Mouse (Mus musculus): ENCODE data around the gene Gm21897. TPM values are rescaled to one million over a fixed set of nuclear protein-coding genes. Genes with fewer than 3 reads are reported as not detected.

Gm21897 gene
- polyA plus RNA-seq, 1 experiment from 2014 or later: not detected

DNA sequence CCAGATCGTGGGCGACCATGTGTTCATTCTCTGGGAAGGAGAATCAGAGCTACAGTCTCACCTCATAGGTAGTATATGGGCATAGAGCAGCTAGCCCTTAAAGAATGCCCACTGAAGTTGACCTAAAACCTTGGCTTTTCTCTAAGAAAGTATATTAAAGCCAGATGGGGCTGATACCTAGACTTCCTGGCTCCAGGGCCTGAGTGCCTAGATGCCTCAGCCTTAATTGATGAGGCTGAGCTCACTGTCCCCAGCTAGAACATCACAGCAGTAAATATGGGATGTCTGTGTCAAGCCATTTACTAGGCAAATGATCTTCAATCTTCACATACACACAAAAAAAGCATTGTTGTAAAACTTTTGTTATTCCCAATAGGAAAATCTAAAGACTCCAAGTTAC, 32.1 kb downstream of the Gm21897 start:
- Histone ChIP-seq H3K36me3 (ENCODE audit: control insufficient read depth, insufficient read depth, low read length) (no peaks in the 10 kb centered on the region), H3K4me1 (ENCODE audit: control insufficient read depth, insufficient read depth, low read length) (no peaks in the 10 kb centered on the region), H3K9me3 (ENCODE audit: control insufficient read depth, low read depth, low read length) (no peaks in the 10 kb centered on the region), H3K27me3 (ENCODE audit: control insufficient read depth, insufficient read depth, low read length) (no peaks in the 10 kb centered on the region), H3K4me2 (replicated peaks; ENCODE audit: low read depth, low read length) (no peak overlapping the region), H3K4me3 (ENCODE audit: low read depth, low read length) (no peak overlapping the region), H3K27ac (ENCODE audit: low read length) (no peak overlapping the region), H3K9ac (replicated peaks; ENCODE audit: low read depth, low read length) (no peak overlapping the region)
- ATAC-seq (ENCODE audit: insufficient number of reproducible peaks, insufficient read depth, low FRiP score, low read depth): no peak
- WGBS: 84% methylated on average over 2 of the region's 2 CpGs

DNA sequence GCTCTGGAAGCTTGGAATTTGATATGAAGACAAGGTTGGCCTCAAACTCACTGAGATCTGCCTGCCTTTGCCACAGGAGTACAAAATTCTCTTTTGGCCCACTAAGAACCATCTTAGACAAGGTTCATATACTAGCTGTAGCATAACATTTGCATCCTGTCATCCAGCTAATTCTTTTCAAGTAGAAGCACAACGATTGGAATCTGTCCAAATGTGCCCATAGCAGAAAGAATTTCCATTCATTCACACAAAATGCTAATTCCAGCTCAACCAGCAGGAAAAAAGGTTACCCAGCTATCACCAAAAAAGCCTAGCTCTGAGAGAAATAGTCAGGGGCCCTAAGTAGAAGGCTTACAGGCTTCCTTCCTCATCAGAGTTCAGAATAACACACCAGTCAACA, 34.0 kb downstream of the Gm21897 start:
- Histone ChIP-seq H3K9ac (replicated peaks; ENCODE audit: low read depth, low read length) (no peak overlapping the region), H3K27ac (ENCODE audit: low read length) (no peak overlapping the region), H3K4me1 (ENCODE audit: control insufficient read depth, insufficient read depth, low read length) (no peaks in the 10 kb centered on the region), H3K9me3 (ENCODE audit: control insufficient read depth, low read depth, low read length) (no peaks in the 10 kb centered on the region), H3K27me3 (ENCODE audit: control insufficient read depth, insufficient read depth, low read length) (no peaks in the 10 kb centered on the region), H3K36me3 (ENCODE audit: control insufficient read depth, insufficient read depth, low read length) (no peaks in the 10 kb centered on the region), H3K4me3 (ENCODE audit: low read depth, low read length) (no peak overlapping the region), H3K4me2 (replicated peaks; ENCODE audit: low read depth, low read length) (no peak overlapping the region)
- 53% methylated on average over 1 of the region's 1 CpGs for WGBS
- ATAC-seq (ENCODE audit: insufficient number of reproducible peaks, insufficient read depth, low FRiP score, low read depth): no peak

DNA sequence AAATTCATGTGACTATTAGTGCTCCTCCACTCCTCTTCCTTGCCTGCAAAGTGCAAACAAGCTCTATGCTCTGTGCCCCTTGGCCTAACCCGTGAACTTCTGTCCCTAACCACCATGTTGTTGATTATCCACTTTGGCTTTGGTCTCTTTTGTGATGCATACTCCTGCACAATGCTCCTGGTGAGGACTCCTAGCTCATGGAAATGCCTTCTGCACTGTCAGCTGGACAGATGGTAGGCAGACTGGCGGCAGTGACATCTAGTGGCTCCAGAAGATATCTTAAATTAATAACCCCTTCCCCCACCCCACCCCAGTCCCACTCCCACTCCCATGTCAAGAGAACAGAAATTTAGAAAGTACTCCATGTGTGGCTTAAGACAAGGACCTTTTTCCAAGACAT, 35.1 kb downstream of the Gm21897 start:
- no peak overlapping the region for H3K4me3 ChIP-seq (ENCODE audit: low read depth, low read length)
- 60% methylated on average over 2 of the region's 2 CpGs for WGBS
- H3K4me2 ChIP-seq (replicated peaks; ENCODE audit: low read depth, low read length): no peak overlapping the region
- no peaks in the 10 kb centered on the region for H3K27me3 ChIP-seq (ENCODE audit: control insufficient read depth, insufficient read depth, low read length)
- H3K36me3 ChIP-seq (ENCODE audit: control insufficient read depth, insufficient read depth, low read length): no peaks in the 10 kb centered on the region
- H3K9me3 ChIP-seq (ENCODE audit: control insufficient read depth, low read depth, low read length): no peaks in the 10 kb centered on the region
- no peak overlapping the region for H3K27ac ChIP-seq (ENCODE audit: low read length)
- no peak for ATAC-seq (ENCODE audit: insufficient number of reproducible peaks, insufficient read depth, low FRiP score, low read depth)
- H3K9ac ChIP-seq (replicated peaks; ENCODE audit: low read depth, low read length): no peak overlapping the region
- H3K4me1 ChIP-seq (ENCODE audit: control insufficient read depth, insufficient read depth, low read length): no peaks in the 10 kb centered on the region

DNA sequence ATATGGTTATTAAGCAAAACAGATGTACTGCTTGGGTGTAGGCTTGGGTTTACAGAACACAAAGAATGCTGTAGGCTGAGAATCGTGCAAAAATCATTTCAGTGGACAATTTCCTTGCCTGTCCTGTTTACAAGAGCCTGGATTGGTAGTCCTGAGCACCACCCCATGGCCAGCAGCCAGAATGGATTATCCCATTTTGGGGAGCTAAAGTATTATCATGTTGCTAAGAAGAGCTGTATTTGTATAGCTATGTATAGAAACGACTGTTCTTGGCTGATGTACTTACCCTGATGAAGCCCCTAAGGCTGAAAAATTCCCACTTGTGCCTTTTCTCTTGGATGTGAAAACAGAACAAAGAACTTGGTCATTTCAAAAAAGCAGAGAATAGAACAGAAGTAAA, 37.6 kb downstream of the Gm21897 start:
- Histone ChIP-seq H3K27me3 (ENCODE audit: control insufficient read depth, insufficient read depth, low read length) (no peaks in the 10 kb centered on the region), H3K4me1 (ENCODE audit: control insufficient read depth, insufficient read depth, low read length) (no peaks in the 10 kb centered on the region), H3K27ac (ENCODE audit: low read length) (0 out of 2 replicates have a peak overlapping the region, but pooled peaks have one; percentile 11), H3K4me2 (replicated peaks; ENCODE audit: low read depth, low read length) (no peak overlapping the region), H3K9me3 (ENCODE audit: control insufficient read depth, low read depth, low read length) (no peaks in the 10 kb centered on the region), H3K36me3 (ENCODE audit: control insufficient read depth, insufficient read depth, low read length) (no peaks in the 10 kb centered on the region), H3K9ac (replicated peaks; ENCODE audit: low read depth, low read length) (no peak overlapping the region), H3K4me3 (ENCODE audit: low read depth, low read length) (no peak overlapping the region)
- ATAC-seq (ENCODE audit: insufficient number of reproducible peaks, insufficient read depth, low FRiP score, low read depth): peak; percentile 37; the same call in 1 of the 2 replicates
- 35% methylated on average over 2 of the region's 2 CpGs for WGBS

DNA sequence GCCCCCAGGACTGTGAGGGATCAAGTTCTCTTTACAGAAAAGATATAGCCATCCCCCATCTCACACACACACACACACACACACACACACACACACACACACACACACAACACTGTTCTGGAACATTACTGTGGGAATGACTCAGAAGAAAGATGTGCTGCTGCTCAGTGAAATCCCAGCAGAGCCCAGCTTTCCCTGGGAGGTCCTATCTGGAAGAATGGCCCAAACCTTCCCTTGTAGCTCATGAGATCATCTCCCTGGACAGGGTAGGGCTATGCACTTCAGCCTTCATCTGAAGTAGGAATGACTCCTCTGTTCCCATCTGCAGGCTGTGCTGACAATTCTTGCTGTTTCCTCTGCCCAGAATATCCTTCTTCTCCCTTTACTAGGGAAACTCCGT, 38.1 kb downstream of the Gm21897 start:
- ATAC-seq (ENCODE audit: insufficient number of reproducible peaks, insufficient read depth, low FRiP score, low read depth): peak; percentile 28; the same call in 1 of the 2 replicates
- H3K27ac ChIP-seq (ENCODE audit: low read length): peak overlapping the region; percentile 11; the same call in 1 of the 2 replicates
- 86% methylated on average over 1 of the region's 1 CpGs for WGBS
- H3K36me3 ChIP-seq (ENCODE audit: control insufficient read depth, insufficient read depth, low read length): no peaks in the 10 kb centered on the region
- no peaks in the 10 kb centered on the region for H3K4me1 ChIP-seq (ENCODE audit: control insufficient read depth, insufficient read depth, low read length)
- no peaks in the 10 kb centered on the region for H3K27me3 ChIP-seq (ENCODE audit: control insufficient read depth, insufficient read depth, low read length)
- H3K4me3 ChIP-seq (ENCODE audit: low read depth, low read length): no peak overlapping the region
- H3K9me3 ChIP-seq (ENCODE audit: control insufficient read depth, low read depth, low read length): no peaks in the 10 kb centered on the region
- H3K9ac ChIP-seq (replicated peaks; ENCODE audit: low read depth, low read length): no peak overlapping the region
- H3K4me2 ChIP-seq (replicated peaks; ENCODE audit: low read depth, low read length): no peak overlapping the region

DNA sequence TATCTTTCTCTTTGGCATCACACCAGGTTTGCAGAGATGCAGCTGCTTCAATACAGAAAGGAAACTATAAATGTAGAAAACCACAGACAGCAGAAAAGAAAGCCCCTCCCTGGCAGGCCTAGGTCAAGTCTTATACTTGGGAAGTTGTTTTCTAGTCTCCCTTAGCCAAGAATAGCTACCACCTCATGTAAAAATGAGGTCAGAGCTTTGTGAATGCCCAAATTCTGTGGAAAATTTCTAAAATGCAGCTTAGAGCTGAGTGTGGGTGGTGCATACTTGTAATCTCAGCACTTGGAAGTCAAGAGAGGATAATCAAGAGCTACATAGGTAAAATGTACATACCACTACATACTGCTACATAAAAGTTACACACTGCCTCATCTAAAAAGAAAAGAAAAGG, 40.5 kb downstream of the Gm21897 start:
- Histone ChIP-seq H3K9ac (replicated peaks; ENCODE audit: low read depth, low read length) (no peak overlapping the region), H3K4me3 (ENCODE audit: low read depth, low read length) (no peak overlapping the region), H3K9me3 (ENCODE audit: control insufficient read depth, low read depth, low read length) (no peaks in the 10 kb centered on the region), H3K27ac (ENCODE audit: low read length) (no peak overlapping the region), H3K4me2 (replicated peaks; ENCODE audit: low read depth, low read length) (no peak overlapping the region), H3K4me1 (ENCODE audit: control insufficient read depth, insufficient read depth, low read length) (no peaks in the 10 kb centered on the region), H3K27me3 (ENCODE audit: control insufficient read depth, insufficient read depth, low read length) (no peaks in the 10 kb centered on the region), H3K36me3 (ENCODE audit: control insufficient read depth, insufficient read depth, low read length) (no peaks in the 10 kb centered on the region)
- no peak for ATAC-seq (ENCODE audit: insufficient number of reproducible peaks, insufficient read depth, low FRiP score, low read depth)

DNA sequence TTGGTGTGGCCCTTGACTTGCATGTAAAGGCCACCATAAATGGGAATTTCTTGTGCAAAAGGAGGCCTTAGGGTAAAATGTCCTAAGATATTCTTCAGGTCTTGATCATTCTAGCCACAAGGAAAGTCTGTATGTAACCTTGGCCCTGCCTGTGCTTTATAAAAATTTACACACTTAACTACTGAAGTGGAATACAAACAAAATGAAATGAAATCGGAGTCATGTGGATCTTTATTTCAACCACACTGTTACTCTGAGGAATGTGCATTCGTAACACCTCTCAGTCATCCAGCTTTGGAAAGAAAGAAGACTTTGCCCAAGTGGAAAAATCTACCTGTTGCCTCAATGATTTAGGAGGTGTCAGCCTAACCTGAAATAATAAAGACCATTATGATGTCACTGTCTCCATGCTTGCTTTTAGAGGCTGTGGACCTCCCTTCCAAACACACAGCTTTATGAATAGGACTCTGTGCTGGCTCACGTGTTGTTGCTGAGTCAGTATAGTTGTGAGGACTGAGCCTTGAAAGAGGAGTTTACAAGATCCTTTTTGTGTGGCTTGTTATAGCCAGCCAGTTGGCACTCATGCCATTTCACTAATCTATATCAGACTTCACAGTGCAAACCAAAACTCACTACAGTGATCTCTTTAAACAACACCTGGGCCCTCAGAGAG, 42.0 kb downstream of the Gm21897 start:
- H3K4me2 ChIP-seq (replicated peaks; ENCODE audit: low read depth, low read length): no peak overlapping the region
- H3K9ac ChIP-seq (replicated peaks; ENCODE audit: low read depth, low read length): no peak overlapping the region
- WGBS: 81% methylated on average over 3 of the region's 3 CpGs
- no peak overlapping the region for H3K27ac ChIP-seq (ENCODE audit: low read length)
- no peaks in the 10 kb centered on the region for H3K36me3 ChIP-seq (ENCODE audit: control insufficient read depth, insufficient read depth, low read length)
- H3K4me1 ChIP-seq (ENCODE audit: control insufficient read depth, insufficient read depth, low read length): no peaks in the 10 kb centered on the region
- H3K9me3 ChIP-seq (ENCODE audit: control insufficient read depth, low read depth, low read length): no peaks in the 10 kb centered on the region
- H3K27me3 ChIP-seq (ENCODE audit: control insufficient read depth, insufficient read depth, low read length): no peaks in the 10 kb centered on the region
- H3K4me3 ChIP-seq (ENCODE audit: low read depth, low read length): no peak overlapping the region
- no peak for ATAC-seq (ENCODE audit: insufficient number of reproducible peaks, insufficient read depth, low FRiP score, low read depth)

DNA sequence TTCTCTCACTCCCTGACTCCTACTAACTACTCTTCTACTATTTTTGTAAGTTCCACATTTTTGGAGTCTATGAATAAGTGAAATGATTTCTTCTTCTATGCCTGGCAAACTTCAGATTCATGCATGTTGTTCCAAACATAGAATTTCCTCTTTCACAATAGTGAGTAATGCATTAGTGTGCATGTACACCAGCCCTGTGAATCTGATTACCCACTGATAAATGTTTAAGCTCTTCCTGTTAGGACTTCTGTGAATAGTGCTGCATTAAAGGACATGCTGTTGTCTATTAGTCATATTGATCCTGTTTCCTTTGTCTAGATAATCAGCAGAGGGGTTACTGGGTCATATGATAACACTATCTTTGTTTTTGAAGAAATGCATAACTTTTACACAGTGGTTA, 43.6 kb downstream of the Gm21897 start:
- H3K4me2 ChIP-seq (replicated peaks; ENCODE audit: low read depth, low read length): no peak overlapping the region
- H3K4me1 ChIP-seq (ENCODE audit: control insufficient read depth, insufficient read depth, low read length): no peaks in the 10 kb centered on the region
- no peak overlapping the region for H3K9ac ChIP-seq (replicated peaks; ENCODE audit: low read depth, low read length)
- H3K36me3 ChIP-seq (ENCODE audit: control insufficient read depth, insufficient read depth, low read length): no peaks in the 10 kb centered on the region
- no peak for ATAC-seq (ENCODE audit: insufficient number of reproducible peaks, insufficient read depth, low FRiP score, low read depth)
- no peak overlapping the region for H3K27ac ChIP-seq (ENCODE audit: low read length)
- no peaks in the 10 kb centered on the region for H3K27me3 ChIP-seq (ENCODE audit: control insufficient read depth, insufficient read depth, low read length)
- no peak overlapping the region for H3K4me3 ChIP-seq (ENCODE audit: low read depth, low read length)
- H3K9me3 ChIP-seq (ENCODE audit: control insufficient read depth, low read depth, low read length): no peaks in the 10 kb centered on the region
